Mouse (Mus musculus) erythroblast, embryonic 14.5 days (primary cell): Measurements from ENCODE around the gene Nxf1.

Source experiments
- GATA1 ChIP-seq: IDR thresholded peaks from 2 replicates; pipeline ENCODE4 v1.6.1; 2012; ENCODE audit warnings: low read length, inconsistent platforms, mixed read lengths
- TAL1 ChIP-seq: IDR thresholded peaks from 3 replicates; pipeline ENCODE4 v1.6.1; 2012; ENCODE audit warnings: low read length, inconsistent platforms, mixed read lengths

DNA sequence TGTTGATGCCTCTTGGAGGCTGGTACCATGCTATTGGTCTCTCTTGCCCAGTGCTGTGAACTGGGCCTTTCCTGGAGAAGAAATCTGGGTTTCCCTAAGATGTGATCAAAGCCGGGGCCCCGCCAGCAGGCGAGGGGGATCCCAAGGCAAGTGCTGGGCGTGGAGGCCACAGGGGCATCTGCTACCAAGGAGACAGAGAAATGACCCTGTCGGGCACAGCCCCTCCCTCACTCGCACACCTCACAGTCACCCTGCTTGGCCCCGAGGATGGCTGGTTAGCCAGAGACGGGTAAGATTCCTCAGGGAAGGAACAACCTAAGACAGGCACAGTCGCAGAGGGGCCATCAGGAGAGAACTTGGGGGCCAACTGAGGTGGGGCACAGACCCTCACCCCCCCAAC, 8.7 kb downstream of the Nxf1 start:
- TF ChIP-seq GATA1 (no peak), TAL1 (no peak)
